Mouse (Mus musculus) neural tube, embryonic 10.5 days (tissue): ENCODE results near the gene Pomgnt1.

Source experiments
- DNase-seq: peaks from one replicate; pipeline ENCODE4 v3.0.0-alpha.2; 2017; ENCODE audit warnings: low spot score; ENCODE audit errors: extremely low spot score

Pomgnt1 gene

DNA sequence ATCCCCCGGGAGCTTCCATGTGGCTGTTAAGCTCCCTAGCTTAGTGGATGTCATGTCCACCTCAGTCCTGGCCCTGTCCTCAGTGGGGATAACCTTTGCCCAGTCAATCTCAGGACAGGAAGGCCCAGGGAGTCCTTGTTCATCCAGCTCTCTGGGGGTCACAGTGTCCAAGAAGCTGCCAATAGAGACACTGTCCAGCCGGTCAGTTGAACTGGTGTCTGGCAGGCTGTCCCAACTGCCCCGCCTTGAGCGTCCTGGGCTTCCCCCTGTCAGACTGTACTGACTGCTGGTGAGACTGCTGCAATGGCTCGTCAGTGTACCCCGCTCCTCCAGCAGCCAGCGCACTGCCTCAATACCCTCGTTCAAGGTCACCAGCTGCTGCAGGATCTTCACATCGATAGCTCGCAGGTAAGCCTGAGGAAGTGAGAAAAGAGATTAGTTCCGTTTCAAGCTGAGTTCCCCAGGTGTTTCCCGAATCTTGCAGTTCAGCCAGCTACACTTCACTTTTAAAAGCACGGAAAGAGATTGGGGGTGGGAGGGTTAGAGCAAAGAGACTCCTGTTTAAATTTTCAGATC lies 13.9 kb downstream of the Pomgnt1 start:
- DNase-seq: no peak

DNA sequence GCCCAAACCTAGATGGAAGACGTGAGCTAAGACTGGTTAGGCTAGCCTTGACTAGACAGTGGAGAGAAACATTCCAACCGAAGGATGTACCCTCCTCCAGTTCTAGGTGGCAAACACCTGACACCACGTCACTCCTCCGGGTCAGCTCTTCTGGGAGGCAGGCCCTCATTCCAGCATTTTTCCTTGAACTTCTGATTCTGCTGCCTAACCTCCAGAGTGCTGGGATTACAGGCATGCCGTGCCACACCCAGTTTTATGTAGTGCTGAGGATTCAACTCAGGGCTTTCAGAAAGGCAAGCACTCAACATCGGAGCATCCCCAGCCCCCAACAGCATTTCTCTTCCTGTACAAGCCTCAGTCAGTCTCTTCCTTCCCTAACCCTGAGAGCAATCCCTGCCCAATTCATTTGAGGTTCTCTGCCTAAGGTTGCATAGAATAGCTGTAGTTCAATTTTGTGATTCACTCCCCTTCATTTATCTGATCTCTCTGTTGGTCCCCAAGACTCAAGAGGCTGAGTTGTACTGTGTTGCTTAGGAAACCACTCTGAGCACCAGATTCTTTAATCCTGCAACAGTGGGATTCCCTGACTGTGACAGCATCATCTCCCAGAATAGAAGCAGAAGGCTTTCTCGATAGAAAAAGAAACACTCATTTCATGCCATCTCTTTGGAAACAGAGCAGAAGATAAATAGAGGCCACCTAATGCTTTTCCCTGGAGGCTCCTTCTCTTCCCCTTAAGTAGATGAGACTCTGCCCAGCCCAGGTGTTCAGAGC lies 17.3 kb downstream of the Pomgnt1 start:
- no peak for DNase-seq

DNA sequence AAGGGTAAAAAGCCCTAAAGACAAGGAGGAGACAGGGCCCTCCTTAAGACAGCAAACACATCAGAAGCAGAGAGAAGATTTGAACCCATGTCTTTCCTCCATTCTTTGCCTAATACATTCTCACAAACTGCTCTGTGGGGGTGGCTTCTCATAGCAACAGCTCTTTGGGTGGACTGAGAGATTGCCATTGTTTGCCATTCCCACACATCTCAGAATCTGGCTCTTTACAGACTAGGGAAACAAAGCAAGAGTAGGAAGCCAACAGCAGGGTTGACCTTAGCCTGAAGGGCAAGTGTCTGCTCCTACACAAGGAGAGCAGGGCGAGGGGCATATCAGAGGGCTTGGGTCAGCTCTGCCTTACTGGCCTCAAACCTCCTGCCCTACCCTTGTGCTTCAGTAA lies 18.1 kb downstream of the Pomgnt1 start:
- no peak for DNase-seq

DNA sequence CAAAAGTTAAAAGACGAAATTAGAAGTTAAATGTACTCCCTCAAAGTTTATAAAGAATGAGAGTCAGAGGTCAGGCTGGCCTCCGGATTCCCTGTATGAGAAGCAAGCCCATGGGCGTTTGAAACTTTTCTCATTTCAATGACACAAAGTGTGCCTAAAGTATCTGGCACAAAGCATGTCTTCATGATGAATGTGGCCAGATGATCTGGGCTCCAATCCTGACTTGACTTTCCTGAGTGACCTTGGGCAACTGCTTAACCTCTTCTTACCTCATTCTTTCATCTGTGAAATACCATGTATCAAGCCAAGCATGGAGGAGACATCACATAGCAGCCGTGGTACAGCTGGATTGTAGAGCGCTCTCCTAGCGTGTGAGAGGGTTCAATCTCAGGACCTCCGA lies 18.6 kb downstream of the Pomgnt1 start:
- DNase-seq: no peak

DNA sequence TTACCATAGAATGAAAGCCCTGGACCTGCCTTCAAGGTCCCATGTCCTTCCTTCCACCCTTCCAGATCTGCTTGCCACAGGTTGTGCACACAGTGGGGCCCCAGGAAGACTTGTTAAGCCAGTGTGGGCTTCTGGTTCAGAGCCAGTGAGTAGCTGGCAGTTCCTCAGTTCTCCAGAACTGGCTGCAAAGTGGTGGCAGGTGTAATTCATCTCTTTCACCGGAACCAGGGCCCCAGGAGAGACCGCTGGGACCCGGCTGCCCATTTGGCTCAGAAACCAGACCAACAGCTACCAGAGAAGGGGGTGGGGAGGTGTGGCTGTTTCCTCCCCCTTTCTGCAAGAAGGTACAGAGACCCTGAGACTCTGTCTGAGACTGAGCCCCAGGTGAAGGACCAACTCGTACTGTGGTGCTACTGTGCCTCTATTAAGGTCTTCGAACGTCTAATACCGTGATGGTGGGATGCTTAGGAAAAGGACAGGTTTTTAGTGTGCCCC lies 19.7 kb downstream of the Pomgnt1 start:
- no peak for DNase-seq

DNA sequence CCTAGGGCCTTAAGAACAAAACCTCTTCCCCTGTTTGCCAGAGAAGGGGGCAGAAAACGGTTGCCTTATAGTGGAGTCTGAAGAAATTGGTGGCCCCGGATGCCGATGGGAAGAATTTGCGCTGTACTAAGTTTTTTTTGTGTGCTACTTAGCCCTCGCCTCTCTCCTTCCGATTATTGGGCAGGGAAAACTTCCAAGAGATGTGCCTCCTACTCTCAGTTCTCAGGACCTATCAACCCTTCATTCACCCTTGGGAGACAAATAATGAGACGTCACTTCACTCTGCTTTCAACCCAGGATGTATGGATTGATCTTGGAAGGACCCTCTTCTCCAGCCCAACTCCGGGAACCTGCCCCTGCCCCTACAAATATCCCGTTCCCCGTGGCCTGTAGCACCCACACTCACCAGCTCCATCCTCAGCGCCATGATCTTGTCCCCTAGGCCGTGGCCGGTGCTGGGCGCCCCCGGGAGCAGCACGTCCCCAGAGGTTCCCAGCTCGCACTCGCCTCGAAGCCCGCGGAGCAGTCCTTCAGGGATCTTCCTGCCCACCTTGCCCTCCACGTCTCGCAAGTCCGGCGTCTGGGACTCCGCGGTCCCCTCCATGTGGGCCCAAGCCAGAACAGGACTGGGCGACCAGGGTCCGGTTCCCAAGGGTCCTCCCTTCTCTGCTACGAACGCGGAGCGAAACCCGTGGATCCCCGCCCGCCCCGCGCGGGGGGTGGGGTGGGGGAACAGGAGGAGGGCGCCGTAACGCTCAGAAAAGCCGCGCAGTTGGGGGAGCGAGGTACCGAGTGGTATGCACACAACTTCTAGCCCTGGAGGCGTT lies 20.5 kb downstream of the Pomgnt1 start:
- peak; percentile 70 for DNase-seq

DNA sequence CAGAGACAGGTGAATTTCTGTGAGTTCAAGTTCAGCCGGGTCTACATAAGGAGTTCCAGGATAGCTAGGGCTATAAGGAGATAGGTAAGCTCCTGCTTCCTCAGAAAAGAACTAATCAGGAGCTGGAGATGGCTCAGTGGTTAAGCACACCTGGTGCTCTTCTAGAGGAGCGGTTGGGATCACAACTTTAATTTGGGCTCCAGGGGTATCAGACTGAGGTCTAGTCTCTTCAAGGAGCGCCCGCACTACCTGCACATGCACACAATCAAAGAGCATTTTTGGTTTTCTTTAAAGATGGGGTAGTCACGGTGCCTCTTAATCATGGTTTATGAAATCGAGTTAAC lies 26.1 kb downstream of the Pomgnt1 start:
- DNase-seq: no peak

DNA sequence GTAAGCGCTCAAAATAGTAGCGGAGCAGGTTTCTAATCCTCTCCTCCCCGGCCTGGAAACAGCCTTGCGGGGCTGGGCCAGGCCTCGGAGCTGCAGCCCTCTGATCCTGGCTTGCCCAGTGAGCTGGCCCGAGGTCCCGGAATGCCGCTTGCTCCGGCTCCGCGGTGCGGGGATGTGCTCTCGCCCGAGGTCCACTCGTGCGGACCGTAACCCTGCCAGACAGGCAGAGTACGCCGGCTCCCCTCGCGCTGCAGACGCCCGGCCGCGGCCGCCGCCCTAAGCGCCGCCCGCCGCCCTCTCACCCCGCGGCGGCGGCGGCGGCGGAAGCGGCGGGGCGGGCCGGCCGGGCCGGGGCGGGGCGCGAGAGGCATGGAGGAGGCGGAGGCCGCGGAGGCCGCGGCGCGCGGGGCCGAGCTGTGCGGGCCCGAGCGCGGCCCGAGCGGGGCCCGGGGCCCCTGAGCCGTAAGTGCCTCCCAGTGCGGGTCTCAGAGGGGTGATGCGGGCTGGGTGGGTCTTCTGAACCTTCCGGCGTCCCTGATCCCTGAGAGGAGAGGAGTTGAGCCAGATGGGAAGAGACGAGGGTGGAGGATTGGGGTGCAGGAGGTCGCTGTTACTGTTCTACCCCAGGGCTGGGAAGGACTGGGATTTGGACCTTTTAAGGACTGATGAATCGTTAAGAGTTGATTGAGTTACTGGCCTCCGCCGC lies 26.7 kb downstream of the Pomgnt1 start:
- DNase-seq: peak; percentile 77

DNA sequence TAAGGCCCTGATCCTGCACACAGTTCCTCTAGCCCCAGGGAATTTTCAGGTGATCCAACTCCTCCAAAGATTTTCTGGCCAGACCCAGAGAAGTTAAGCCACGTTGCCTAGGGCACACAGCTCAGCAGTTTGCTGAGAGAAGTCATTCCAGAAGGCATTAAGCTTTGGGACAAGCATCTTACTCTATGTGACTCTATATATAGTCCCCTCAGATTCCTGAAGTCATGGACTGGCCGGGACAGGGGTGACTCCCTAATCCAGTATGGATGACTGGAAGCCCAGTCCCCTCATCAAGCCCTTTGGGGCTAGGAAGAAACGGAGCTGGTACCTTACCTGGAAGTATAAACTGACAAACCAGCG lies 27.2 kb downstream of the Pomgnt1 start:
- no peak for DNase-seq

DNA sequence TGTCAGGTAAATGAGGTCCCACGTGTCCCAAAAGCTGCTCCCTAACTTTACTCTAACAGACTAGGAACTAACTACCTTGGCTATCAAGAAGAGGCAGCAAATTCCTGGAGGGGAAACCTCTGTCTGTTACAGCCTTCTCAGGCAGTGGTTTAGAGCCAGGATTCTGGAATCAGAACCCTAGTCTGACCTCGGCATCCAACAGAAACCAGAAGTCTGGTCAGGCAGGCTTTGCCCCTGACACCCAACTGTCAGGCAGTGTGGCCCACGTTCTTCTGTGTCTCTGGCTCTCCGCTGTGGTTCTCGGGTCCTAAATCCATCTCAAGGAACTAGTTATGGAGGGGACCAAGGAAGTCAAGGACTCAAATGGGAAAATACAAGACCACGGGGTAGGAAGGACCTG lies 27.6 kb downstream of the Pomgnt1 start, which contains the start of gene Lurap1:
Lurap1 (minus strand) TSS at position 101 of the 400 bp plus-strand sequence.
- no peak for DNase-seq

DNA sequence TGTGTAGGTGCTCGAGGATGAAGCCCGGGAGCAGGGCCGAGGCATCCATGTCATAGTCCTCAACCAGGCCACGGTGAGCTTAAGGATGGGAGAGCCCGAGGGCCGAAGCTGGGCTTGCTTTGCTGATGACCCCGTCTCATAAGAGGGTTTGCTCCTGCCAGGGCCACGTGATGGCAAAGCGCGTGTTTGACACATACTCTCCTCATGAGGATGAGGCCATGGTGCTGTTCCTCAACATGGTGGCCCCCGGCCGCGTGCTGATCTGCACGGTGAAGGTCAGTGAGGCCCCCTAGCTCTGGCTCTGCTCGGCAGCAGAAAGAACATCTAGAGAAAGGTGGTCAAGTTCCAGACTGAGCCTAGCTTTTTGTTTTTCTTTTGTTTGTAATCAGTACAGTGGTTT lies 29.1 kb downstream of the Pomgnt1 start:
- DNase-seq: no peak

DNA sequence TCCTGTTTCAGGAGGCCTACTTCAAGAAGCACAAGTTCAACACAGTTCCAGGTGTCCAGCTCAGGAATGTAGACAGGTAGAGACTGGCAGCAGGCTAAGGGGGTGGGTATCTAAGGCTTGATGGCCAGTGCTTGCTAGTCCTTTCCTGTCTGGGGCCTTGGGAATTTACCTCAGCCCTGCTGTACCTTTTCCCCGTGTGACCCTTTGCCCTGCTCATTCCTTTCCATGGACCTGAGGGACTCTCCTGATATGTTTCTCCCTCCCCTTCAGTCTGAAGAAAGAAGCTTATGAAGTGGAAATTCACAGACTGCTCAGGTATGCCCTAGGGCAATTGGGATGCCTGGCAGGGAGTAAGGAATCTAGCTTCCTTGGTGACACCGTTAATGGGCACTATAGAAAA lies 34.2 kb downstream of the Pomgnt1 start:
- DNase-seq: no peak

DNA sequence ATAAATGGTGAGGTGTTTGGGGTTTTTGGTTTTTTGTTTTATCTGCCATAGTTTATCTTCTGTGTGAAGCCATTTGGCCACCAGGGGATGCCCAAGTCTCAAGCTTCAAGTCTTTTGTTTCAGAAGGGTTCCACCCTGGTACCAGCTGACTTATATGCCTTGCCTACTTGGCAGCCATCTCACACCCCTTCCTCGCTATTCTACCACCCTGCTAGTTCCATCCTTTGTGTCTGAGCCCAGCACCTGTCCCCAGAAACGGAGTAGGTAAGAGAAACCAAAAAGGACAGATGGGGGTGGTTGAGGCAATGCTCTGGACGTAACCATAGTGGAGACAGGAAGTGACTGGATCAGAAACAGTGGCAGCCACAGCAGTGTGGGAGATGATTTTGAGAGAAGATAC lies 36.3 kb downstream of the Pomgnt1 start:
- DNase-seq: no peak

DNA sequence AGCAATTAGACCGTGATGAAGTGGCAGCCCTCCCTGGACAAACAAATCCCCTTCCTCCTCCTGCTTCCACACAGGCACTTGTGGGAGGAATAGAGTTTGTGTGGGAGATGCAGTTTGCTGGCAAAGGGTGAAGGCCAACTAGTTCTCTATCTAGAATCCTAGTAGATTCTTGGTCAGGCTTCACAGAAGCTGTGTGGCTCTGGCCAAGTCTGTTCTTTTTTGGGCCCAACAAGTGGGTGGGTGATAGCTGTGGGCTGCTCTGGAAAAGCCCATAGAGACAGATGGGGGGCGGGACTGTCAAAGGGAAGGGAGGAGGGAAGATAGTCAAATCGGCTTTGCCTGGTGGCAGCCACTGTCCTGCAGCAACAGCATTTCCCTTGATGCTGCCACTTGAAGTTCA lies 37.1 kb downstream of the Pomgnt1 start:
- no peak for DNase-seq

DNA sequence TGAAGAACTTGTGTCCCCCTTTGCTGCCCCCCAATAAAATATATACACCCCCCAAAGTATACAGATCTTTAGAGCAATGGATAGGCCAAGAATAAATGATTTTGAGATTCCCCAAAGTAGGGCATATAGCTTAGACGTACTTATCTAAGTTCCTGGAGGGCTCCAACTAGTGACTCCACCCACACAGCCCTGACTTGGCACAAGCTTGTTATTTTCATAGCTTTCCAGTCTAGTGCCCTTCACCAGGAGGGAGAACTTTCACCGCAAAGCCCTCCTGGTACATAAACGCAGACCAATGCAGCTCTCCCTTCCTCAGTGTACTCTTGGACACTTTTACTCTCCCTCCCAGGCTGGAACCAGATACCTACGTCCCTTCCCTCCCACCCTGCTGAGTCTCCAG lies 38.5 kb downstream of the Pomgnt1 start:
- no peak for DNase-seq

DNA sequence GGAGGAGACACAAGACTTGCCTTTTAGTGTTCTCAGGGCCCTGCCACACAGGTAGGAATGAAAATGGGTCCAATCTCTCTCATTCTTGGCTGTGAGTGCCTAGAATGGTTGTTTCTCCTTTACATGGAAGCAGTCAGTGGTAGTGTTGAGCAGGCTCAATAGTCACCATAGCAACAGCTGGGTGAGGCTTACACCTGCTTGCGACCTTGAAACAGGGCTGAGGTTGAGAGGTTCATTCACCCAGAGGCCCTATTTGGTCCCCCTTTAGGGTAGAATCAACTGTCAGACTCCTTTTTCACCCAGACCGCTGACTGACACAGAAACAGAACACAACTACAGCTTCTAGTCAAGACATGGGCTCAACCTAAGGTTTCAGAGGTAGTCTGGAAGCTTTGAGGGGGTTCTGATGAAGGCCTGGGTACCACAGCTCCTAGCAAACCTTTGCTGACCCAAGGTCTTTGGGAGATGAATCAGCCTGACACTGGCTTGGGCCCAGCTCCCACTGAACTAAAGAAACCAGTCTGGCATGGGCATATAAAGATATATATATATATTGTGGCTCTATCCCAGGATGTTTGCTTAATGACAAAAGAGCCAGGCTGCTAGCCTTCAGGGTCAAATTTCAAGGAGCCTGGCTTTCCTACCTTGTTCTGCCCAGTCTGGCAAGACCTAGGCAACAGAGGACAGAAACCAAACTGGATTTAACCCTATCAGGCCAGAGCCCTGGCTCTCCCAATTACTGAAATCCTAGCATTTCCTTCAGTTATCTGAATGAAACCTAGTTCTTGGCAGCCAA lies 41.3 kb downstream of the Pomgnt1 start:
- DNase-seq: no peak

DNA sequence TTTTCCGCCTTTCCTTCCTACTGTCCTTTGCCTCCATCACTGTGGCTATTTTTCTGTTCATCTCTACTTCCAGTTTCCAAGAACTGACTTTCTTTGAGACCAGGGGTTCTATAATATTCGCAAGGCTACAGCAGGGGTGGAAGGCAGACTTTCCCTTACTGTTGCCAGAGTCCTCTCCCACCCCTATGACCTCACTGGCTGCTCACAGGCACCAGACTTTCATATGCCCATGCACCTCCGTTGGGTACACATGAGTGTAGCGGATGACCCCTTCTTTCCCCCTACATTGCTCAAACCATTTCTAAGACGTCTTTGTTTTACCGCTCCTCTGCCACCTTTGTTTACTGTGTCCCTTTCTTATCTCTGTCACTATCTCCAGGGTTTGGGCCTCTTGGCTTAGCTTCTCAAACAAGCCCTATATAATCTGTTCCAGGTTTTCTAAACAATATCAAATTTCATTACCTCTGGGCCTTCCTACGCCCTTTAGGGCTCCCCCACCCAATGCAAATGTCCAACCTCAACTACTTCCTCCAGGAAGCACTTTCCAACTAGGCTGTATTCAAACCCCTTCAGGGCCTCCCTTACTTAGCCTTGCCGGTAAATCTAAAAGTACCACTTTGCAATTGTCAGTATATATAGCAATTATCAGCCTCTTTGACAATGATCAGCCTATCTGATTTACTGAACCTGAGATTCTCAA lies 42.2 kb downstream of the Pomgnt1 start:
- DNase-seq: no peak

DNA sequence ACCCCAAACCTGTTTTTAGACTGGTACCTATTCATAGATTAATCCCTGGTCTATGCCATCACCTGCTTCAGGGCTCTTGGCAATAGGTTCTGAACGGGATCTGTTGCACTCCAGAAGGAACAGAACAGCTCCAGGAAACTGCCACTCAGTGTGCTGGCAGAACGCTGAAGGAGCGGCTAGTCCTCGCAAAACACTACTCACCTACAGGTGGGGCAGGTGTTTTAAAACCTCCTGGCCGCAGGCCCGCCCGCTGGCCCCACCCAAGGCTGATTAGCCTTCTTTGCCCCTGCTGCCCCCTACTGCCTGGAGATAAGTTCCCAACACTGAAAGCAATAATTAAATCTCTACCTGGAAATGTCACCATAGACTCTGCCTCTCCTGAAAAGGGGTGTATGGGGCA lies 43.8 kb downstream of the Pomgnt1 start, which contains the start of gene Tspan1:
Tspan1 (minus strand) TSS at position 198 of the 400 bp plus-strand sequence.
- DNase-seq: no peak

DNA sequence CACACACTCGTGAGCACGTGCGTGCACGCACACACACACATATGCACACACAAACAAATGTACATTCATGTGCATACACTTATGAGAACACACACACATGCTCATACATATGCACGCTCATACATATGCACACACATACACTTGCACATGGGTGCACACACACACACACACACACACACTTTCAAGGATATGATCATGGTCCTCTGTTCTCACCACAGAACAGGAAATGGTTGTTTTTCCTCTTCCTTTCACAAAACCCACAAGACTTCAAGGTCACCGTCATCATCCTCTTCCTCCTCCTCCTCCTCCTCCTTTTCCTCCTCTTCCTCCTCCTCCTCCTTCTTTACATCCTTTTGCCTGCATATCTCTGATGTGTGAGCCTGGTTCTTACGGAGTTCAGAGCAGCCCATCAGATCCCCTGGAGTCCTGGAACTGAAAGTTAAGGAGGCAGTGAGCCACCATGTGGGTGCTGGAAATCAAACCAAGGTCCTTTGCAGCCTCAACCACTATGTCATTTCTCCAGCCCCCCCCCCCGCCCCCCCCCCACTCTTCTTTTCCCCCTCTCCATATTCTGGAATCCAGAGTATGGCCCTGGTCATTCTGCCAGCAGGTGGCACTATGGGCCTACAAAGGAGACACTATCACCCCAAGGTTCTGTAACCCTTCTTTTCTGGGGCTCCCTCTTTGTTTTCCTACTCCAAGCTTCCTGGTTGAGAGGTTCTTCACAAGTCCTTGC lies 45.1 kb downstream of the Pomgnt1 start:
- peak; percentile 62 for DNase-seq

DNA sequence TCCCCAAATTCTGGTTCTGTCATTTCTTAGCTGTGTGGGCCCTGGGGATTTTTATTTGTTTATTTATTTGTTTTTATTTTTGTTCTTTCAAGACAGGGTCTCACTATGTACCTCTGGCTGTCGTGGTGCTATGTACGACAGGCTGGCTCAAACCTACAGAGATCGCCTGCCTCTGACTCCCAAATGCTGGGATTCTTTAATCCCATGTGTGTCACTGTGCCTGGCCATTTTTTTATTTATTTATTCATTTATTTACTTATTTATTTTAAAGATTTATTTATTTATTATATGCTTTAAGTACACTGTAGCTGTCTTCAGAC lies 45.7 kb downstream of the Pomgnt1 start:
- DNase-seq: no peak
